Mouse (Mus musculus): Measurements from ENCODE around the gene Tmem156. TPM values are rescaled to one million over a fixed set of nuclear protein-coding genes. Genes with fewer than 3 reads are reported as not detected.

The Tmem156 gene
- polyA plus RNA-seq (2015; fragmentation: Nextera tagmentation; extraction: Ambion mirVana), result 0.43 and 0.59 TPM in 2 replicates

GRCm38 (mm10) chr5:65091921-65092320 lies at the start of gene Tmem156:
Tmem156 (minus strand) TSS chr5:65092132.

GRCm38 (mm10) chr5:65106876-65107772 lies 15.2 kb upstream of the Tmem156 start, which contains the start of gene Klhl5:
Klhl5 (plus strand) TSS chr5:65107539.

Other genes starting within 250 kb of the Tmem156 start
- gene Tlr1, start 158.6 kb downstream of the Tmem156 start, polyA plus RNA-seq (2015; fragmentation: Nextera tagmentation; extraction: Ambion mirVana), result 0.79 and 1.4 TPM in 2 replicates
- 0.88 and 0.91 TPM in 2 replicates for gene Tlr6, start 132.0 kb downstream of the Tmem156 start, polyA plus RNA-seq (2015; fragmentation: Nextera tagmentation; extraction: Ambion mirVana)
- gene Fam114a1, start 122.1 kb downstream of the Tmem156 start, polyA plus RNA-seq (2015; fragmentation: Nextera tagmentation; extraction: Ambion mirVana), result 52.8 and 69.0 TPM in 2 replicates
- gene Klhl5, start 15.4 kb upstream of the Tmem156 start, polyA plus RNA-seq (2015; fragmentation: Nextera tagmentation; extraction: Ambion mirVana), result 16.4 and 17.3 TPM in 2 replicates
- gene Wdr19, start 107.6 kb upstream of the Tmem156 start, polyA plus RNA-seq (2015; fragmentation: Nextera tagmentation; extraction: Ambion mirVana), result 3.1 and 3.6 TPM in 2 replicates
- 32.7 and 45.0 TPM in 2 replicates for gene Rfc1, start 243.5 kb upstream of the Tmem156 start, polyA plus RNA-seq (2015; fragmentation: Nextera tagmentation; extraction: Ambion mirVana)

Data from urinary bladder, postnatal 0 days (tissue).